Mouse (Mus musculus) embryonic facial prominence, embryonic 13.5 days (tissue): Measurements from ENCODE around the gene E130218I03Rik. TPM values are rescaled to one million over a fixed set of nuclear protein-coding genes. Genes with fewer than 3 reads are reported as not detected.

Experiments used
- ATAC-seq: fragments of 200-750 bp; cut with Nextera tagmentation; 2 replicates; pipeline ENCODE4 v1.8.0; 2017; ENCODE audit warnings: low read depth; ENCODE audit not compliant: insufficient number of reproducible peaks, insufficient read depth, low FRiP score, low TSS enrichment
- H3K27ac ChIP-seq: fragments of 300-500 bp; sonication (generic); 2 replicates; pipeline ENCODE4 v1.5.1; 2015; ENCODE audit warnings: moderate library complexity, mild to moderate bottlenecking, inconsistent platforms
- H3K27me3 ChIP-seq: fragments of 300-500 bp; sonication (generic); 2 replicates; pipeline ENCODE4 v1.6.1; 2015; ENCODE audit warnings: mild to moderate bottlenecking, inconsistent platforms
- H3K36me3 ChIP-seq: fragments of 300-500 bp; sonication (generic); 2 replicates; pipeline ENCODE4 v1.6.1; 2015; ENCODE audit warnings: mild to moderate bottlenecking, inconsistent platforms
- H3K4me1 ChIP-seq: fragments of 300-500 bp; sonication (generic); 2 replicates; pipeline ENCODE4 v1.6.1; 2015; ENCODE audit warnings: inconsistent platforms
- H3K4me2 ChIP-seq: fragments of 300-500 bp; sonication (generic); 2 replicates; pipeline ENCODE4 v1.6.1; 2015; ENCODE audit warnings: moderate library complexity, mild to moderate bottlenecking, inconsistent platforms
- H3K4me3 ChIP-seq: fragments of 300-500 bp; sonication (generic); 2 replicates; pipeline ENCODE4 v1.5.1; 2015; ENCODE audit warnings: mild to moderate bottlenecking, inconsistent platforms
- H3K9ac ChIP-seq: fragments of 300-500 bp; sonication (generic); 2 replicates; pipeline ENCODE4 v1.6.1; 2015; ENCODE audit warnings: mild to moderate bottlenecking, inconsistent platforms
- H3K9me3 ChIP-seq: fragments of 300-500 bp; sonication (generic); 2 replicates; pipeline ENCODE4 v1.6.1; 2016; ENCODE audit warnings: inconsistent platforms
- WGBS: fragments of 180-500 bp; shearing (Covaris S2); methylation state at CpG from one replicate; pipeline ENCODE4 v1.1.7; 2015; ENCODE audit warnings: mixed read lengths; 5-methylcytosine and 5-hydroxymethylcytosine counted together
- polyA plus RNA-seq: library from polyadenylated mRNA; unstranded; fragments of >200 nt; fragmentation: Nextera tagmentation; extraction: Ambion mirVana; gene quantifications from 2 replicates; pipeline ENCODE4 v1.2.1, GENCODE M21; 2015

Gene E130218I03Rik
- polyA plus RNA-seq, 1 experiment from 2014 or later: 0.72 TPM

DNA sequence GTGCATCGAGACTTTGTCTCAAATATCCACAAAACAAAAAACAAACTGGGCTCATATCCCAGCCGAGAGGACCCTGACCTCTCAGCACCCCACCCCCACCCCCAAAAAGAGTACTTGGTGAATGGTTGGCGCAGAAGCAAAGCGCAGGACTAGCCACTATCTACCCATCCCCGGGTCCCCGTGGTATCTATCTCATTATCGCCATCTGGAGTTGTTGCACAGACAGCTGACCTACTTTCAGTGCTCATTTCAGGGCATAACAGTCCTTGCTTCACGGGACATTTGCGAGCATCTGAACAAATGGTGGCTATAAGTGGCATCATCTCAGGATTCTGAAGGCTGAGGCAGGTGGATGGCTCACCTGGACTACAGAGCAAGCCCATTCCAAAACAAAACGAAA is 4.8 kb upstream of the E130218I03Rik start:
- Histone ChIP-seq H3K27ac (no peak overlapping the region), H3K9me3 (no peaks in the 10 kb centered on the region), H3K4me1 (peaks cover 15% of the 10 kb centered on the region), H3K4me3 (peak overlapping the region; percentile 36; the same call in 1 of the 2 replicates), H3K27me3 (peaks cover 27% of the 10 kb centered on the region), H3K9ac (no peak overlapping the region), H3K4me2 (peak overlapping the region; percentile 54), H3K36me3 (peaks cover 3% of the 10 kb centered on the region; the same call in 1 of the 2 replicates)
- no peak for ATAC-seq
- 10% methylated on average over 10 of the region's 10 CpGs for WGBS

DNA sequence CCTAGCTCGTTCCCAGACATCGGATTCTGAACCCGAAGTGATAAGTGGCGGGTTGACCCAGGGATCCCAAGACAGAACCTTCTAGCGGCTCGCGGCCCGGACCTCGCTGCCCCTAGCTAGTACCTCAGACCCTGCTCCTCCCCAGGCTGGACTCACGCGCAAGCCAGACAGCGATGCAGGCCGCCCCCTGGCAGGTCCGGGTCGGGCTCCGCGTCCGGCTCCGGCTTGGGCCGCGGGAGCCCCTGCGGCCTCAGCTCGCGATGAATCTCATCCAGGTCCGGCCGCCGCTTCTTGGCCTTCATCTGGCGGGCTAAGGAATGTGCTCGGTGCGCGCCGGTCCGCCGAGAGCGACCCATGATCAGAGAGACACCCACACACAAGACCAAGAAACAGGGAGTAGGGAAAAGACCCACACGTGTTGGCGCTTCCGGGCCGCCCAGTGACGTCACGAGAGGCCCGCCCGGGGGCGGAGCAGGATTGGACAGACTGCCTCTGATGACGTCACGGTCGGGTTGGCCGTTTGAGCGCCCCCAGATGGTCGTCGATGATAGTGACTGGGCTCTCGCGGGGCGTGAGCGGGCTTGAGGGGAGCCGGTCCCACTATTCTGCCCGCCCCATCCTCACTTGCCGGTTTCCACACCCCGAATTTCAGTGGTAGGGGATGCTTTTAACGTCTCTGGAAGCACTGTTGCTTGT is 1.8 kb downstream of the E130218I03Rik start, which contains the start of gene Zfp593:
Gene Zfp593 (minus strand): TSS at position 445 of the 696 bp plus-strand sequence.
- ATAC-seq: no peak
- Histone ChIP-seq H3K36me3 (peaks cover 6% of the 10 kb centered on the region; the same call in 1 of the 2 replicates), H3K4me2 (peak within 1 kb of the TSS; percentile 90), H3K27ac (no peak within 1 kb of the TSS; the same call in 1 of the 2 replicates), H3K9me3 (no peaks in the 10 kb centered on the region), H3K4me1 (peaks cover 32% of the 10 kb centered on the region), H3K27me3 (peaks cover 42% of the 10 kb centered on the region), H3K4me3 (peak within 1 kb of the TSS; percentile 77), H3K9ac (peak within 1 kb of the TSS; percentile 89)
- WGBS: 0% methylated on average over 60 of the region's 60 CpGs

DNA sequence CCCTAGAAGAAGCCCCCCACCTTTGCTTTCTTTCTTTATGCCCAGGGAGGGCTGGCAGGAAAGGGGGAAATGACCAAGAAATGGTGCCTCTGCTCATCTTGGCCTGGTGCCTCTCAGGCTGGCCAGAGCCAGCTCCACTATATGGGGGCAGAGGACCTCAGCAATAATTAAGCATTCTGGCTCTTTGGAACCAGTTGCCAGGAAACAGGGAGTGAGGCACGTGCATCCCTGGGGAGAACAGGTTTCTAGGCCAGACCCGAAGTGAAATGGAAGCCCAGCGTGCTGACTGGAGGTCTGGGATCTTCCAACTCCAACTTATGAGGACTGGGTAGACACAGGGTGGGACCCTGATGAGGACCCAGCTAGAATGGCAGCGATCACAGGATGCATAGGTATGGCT is 2.8 kb downstream of the E130218I03Rik start:
- Histone ChIP-seq H3K27ac (no peak overlapping the region), H3K27me3 (peaks cover 52% of the 10 kb centered on the region), H3K36me3 (peaks cover 6% of the 10 kb centered on the region; the same call in 1 of the 2 replicates), H3K4me3 (no peak overlapping the region), H3K9me3 (no peaks in the 10 kb centered on the region), H3K4me2 (0 out of 2 replicates have a peak overlapping the region, but pooled peaks have one; percentile 90), H3K9ac (no peak overlapping the region), H3K4me1 (peaks cover 42% of the 10 kb centered on the region)
- 41% methylated on average over 4 of the region's 4 CpGs for WGBS
- no peak for ATAC-seq

DNA sequence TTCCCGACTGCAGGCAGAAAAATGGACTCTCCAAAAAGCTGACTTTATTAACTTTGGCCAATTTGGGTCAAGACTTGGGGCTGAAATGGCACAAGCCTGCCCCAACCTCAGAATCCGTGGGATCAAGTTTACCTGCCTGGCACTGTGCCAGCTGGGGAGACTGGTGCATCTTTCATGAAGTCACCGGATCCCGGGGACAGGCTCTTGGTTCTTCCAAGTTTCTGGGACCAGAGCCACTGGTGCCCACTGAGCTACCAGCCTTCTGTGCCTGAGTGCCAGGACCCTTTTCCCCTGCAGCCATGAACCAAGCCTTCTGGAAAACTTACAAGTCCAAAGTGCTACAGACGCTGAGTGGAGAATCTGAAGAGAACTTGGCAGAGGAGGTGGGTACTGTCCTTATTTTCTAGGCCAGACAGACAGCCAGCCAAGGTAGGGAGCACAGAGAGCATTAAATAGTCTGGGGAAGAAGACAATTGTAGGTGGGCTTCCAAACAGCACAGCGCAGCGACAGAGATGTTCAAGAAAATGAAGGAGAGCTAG is 3.3 kb downstream of the E130218I03Rik start, which contains the start of gene Gm30191:
Gene Gm30191 (plus strand): TSS at position 217 of the 540 bp plus-strand sequence.
- ATAC-seq: no peak
- Histone ChIP-seq H3K9ac (peak within 1 kb of the TSS; percentile 61), H3K4me1 (peaks cover 47% of the 10 kb centered on the region), H3K27ac (no peak within 1 kb of the TSS; the same call in 1 of the 2 replicates), H3K36me3 (peaks cover 6% of the 10 kb centered on the region; the same call in 1 of the 2 replicates), H3K9me3 (no peaks in the 10 kb centered on the region), H3K27me3 (peaks cover 57% of the 10 kb centered on the region), H3K4me3 (peak within 1 kb of the TSS; percentile 77), H3K4me2 (peak within 1 kb of the TSS; percentile 90)
- 69% methylated on average over 7 of the region's 7 CpGs for WGBS

DNA sequence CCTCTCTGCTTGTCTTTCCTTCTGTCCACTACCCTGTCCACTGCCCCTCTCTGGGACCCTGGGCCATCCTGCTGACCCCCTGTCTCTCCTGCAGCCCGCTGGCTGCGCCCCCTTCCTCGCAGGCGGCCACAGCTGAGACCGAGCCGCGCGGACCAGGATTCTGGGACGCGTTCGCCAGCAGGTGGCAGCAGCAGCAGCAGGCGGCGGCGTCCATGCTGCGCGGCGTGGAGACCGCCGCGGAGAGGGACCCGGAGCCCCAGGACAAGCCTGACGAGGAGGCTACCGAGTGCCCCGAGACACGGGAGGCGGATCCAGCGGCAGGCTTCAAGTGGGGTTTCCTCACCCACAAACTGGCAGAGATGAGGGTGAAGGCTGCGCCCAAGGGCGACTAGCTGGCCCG is 6.2 kb downstream of the E130218I03Rik start:
- H3K27me3 ChIP-seq: peaks cover 86% of the 10 kb centered on the region
- peak overlapping the region; percentile 54 for H3K4me3 ChIP-seq
- H3K9me3 ChIP-seq: no peaks in the 10 kb centered on the region
- peak overlapping the region; percentile 95 for H3K4me2 ChIP-seq
- H3K4me1 ChIP-seq: peaks cover 63% of the 10 kb centered on the region
- under 1% methylated on average over 30 of the region's 30 CpGs for WGBS
- no peak overlapping the region for H3K27ac ChIP-seq
- no peak for ATAC-seq
- no peaks in the 10 kb centered on the region for H3K36me3 ChIP-seq
- H3K9ac ChIP-seq: peak overlapping the region; percentile 58

DNA sequence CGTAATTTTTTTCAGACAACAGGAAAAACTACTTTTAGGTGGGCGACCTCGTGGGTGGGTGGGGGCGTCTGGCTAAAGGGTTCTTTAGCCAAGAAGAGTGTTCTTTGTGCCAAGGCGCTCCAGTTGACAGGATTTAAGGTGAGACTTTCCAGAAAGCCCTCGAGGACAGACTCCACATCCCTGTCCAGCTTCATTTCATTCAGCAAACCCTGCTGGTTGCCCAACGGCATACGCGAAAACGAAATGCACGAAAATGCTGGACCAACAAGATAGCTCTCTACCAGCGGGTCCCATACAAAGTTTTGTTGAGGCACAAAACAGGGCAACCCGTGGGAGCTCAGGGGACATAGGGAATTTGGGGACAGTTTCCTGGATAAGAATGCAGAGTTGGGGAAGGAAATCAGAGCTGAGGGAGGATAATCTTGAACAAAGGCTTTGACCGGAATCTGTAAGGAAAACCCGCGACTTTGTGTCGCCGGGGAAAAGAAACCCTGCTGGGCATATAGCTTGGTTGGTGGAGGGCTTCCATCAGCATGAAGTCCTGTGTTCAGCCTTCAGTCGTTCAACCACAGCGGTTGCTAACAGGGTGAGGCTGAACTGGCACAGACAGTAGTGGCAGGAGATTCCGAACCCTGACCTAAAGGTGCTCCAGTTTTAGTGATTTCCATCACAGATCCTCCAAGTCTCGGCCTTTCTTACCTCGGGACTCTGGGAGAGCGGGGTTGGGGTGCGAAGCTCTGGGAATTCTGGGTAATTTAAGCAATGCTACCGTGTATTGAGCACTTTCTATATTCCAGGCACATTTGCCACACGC is 6.9 kb downstream of the E130218I03Rik start:
- Histone ChIP-seq H3K36me3 (no peaks in the 10 kb centered on the region), H3K27me3 (peaks cover 93% of the 10 kb centered on the region), H3K9ac (peak overlapping the region; percentile 58), H3K4me3 (peak overlapping the region; percentile 54), H3K4me2 (peak overlapping the region; percentile 95), H3K9me3 (no peaks in the 10 kb centered on the region), H3K4me1 (peaks cover 60% of the 10 kb centered on the region), H3K27ac (0 out of 2 replicates have a peak overlapping the region, but pooled peaks have one; percentile 11)
- WGBS: 5% methylated on average over 27 of the region's 27 CpGs
- no peak for ATAC-seq

DNA sequence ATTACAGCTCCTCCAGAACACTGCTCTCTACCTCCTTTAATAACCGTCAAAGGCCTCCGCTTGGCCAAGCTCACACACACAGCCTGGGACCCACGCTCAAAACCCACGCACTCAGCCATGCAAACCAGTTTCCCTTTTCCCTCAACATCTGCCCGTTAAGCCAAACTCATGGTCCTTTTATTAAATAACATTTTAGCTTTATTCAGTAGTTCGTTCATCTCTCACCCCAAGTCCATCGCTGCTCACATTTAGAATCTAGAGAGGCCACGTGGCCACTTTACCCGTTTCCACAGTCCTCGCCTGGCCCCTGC is 7.4 kb downstream of the E130218I03Rik start:
- H3K4me1 ChIP-seq: peaks cover 59% of the 10 kb centered on the region
- H3K9ac ChIP-seq: peak overlapping the region; percentile 74
- no peak overlapping the region for H3K27ac ChIP-seq
- peaks cover 98% of the 10 kb centered on the region for H3K27me3 ChIP-seq
- ATAC-seq: no peak
- WGBS: 10% methylated on average over 10 of the region's 10 CpGs
- peak overlapping the region; percentile 54 for H3K4me3 ChIP-seq
- peak overlapping the region; percentile 95 for H3K4me2 ChIP-seq
- H3K9me3 ChIP-seq: no peaks in the 10 kb centered on the region
- H3K36me3 ChIP-seq: no peaks in the 10 kb centered on the region

DNA sequence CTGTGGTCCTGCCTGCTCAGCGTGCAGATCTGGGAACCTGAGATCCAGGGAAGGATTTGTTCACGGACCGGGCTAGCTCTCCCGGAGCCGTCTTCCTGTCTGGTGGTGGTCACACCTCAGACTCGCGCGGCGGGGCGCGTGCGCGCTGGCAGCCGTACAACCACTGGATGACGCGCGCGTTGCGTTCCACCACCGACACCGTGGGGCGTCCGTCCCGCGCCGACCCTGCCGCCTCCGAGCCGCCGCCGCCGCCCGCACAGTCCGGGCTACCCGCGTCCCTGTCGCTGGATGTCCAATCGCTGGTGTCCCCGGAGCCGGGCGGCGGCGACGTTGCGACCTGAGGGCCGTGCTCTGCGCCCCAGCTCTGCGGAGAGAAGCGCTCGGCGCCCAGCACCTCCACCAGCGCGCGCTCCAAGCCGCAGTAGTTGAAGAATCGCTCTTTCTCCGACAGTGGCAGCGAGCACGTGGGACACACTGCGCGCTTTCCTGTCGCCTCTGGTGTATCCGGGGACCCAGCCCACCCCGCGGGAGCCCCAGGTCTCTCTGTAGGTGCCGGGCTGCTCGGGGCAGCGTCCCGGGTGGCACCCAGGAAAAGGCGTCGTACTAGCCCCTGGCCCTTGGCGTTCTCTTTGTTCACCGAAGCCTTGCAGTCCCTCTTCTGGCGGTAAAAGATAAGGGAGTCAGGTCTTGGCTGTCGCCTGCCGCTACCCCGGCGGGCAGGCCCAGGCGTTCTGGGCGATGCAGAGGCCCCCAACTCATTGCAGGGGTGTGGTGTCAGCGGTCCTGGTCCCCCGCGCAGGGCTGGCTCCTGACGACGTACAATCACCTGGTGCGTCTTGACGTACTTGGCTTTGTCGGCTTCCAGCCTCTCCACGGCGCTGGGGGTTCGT is 8.0 kb downstream of the E130218I03Rik start:
- Histone ChIP-seq H3K4me2 (peak overlapping the region; percentile 95), H3K9ac (peak overlapping the region; percentile 74), H3K36me3 (no peaks in the 10 kb centered on the region), H3K27ac (no peak overlapping the region), H3K9me3 (no peaks in the 10 kb centered on the region), H3K27me3 (peaks cover 100% of the 10 kb centered on the region), H3K4me1 (peaks cover 62% of the 10 kb centered on the region), H3K4me3 (peak overlapping the region; percentile 54)
- WGBS: under 1% methylated on average over 91 of the region's 91 CpGs
- ATAC-seq: no peak

DNA sequence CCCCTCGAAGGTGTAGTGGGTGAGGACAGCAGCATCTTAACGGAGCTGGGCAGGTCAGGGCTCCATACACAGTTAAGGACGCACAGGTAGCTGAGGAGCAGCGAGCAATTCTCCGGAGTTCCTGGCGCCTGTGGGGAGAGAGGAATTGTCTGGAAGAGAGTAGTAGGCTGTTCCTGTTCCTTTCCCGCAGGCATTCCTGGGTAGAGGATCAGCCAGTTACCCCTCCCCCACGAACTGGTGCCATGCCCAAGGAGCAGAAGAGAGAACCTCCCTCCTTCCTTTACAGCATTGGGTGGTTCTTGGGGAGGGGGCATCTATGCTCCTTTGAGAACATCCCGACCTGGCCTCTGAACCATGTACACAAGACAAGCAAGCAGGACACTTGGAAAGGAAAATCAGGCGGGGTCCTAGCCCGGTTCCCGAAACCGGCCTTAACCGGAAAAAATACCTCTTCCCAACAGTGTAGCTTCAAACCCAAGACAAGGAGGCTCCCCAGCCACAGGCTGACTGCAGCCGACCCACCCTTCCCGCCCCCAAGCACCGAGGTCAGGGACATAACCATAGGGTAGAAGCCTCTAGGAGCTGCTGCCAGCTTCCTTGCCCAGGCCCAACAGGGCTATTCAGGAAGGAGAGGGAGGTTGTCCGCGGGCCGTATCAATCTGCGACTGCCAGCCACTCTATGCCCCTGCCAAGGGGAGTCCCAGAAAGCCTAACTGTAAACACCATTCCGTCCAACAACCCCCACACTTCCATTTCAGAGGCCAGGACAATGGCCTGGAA is 8.9 kb downstream of the E130218I03Rik start:
- peak overlapping the region; percentile 95 for H3K4me2 ChIP-seq
- H3K4me1 ChIP-seq: peaks cover 70% of the 10 kb centered on the region
- WGBS: 8% methylated on average over 22 of the region's 22 CpGs
- no peaks in the 10 kb centered on the region for H3K36me3 ChIP-seq
- H3K9ac ChIP-seq: peak overlapping the region; percentile 74
- H3K9me3 ChIP-seq: no peaks in the 10 kb centered on the region
- peak overlapping the region; percentile 30; the same call in 1 of the 2 replicates for H3K27ac ChIP-seq
- no peak for ATAC-seq
- H3K4me3 ChIP-seq: peak overlapping the region; percentile 54
- H3K27me3 ChIP-seq: peaks cover 96% of the 10 kb centered on the region
